31 mouse cellular contexts compared by ENCODE assay signal in genomic region chr13:73131270-73131669, GRCm38 (mm10).
DNase-seq lines count a peak whose midpoint lies in the region; ATAC-seq and TF ChIP-seq lines count a peak whose summit lies in the region.
"Had no signal": no experiment of that assay in that cellular context is flagged by ENCODE, and none has a peak within 500 bp of the region (broad histone marks: within the 10 kb centered on the region; RNA-seq: fewer than 3 reads in every experiment).

No protein-coding gene starts in this region.

- no peak for TF ChIP-seq POLR2A in kidney, adult 2 months (IDR thresholded peaks at IDR 0.05; ENCODE audit: low read depth, low read length)

- H3K9ac ChIP-seq in kidney, embryonic 16.5 days (replicated peaks; ENCODE audit: low read length) = no peak overlapping the region
- H3K9ac ChIP-seq: embryonic facial prominence, embryonic 15.5 days; forebrain, embryonic 12.5 days; heart, embryonic 15.5 days; hindbrain, embryonic 12.5 days; intestine, embryonic 15.5 days; liver, embryonic 14.5 days; lung, embryonic 14.5 days; midbrain, embryonic 13.5 days; neural tube, embryonic 15.5 days had no signal

- no peak overlapping the region for H3K27ac ChIP-seq in kidney, adult 2 months (ENCODE audit: insufficient read depth, low read depth, low read length)
- 0 out of 2 replicates have a peak overlapping the region, but pooled peaks have one; percentile 33 for H3K27ac ChIP-seq in kidney, embryonic 16.5 days (ENCODE audit: low read length)
- H3K27ac ChIP-seq: embryonic facial prominence, embryonic 15.5 days; forebrain, embryonic 12.5 days; heart, embryonic 10.5 days; heart, embryonic 15.5 days; hindbrain, embryonic 12.5 days; hindbrain, postnatal 0 days; intestine, embryonic 15.5 days; liver, embryonic 14.5 days; midbrain, embryonic 13.5 days; neural tube, embryonic 15.5 days had no signal

- ATAC-seq in kidney, embryonic 16.5 days (ENCODE audit: low FRiP score, low TSS enrichment) = 0 out of 2 replicates have a peak, but pooled peaks have one; percentile 31
- ATAC-seq: activated CD4-positive, CD25-positive, alpha-beta regulatory T cell, adult 4 months; hindbrain, postnatal 0 days; intestine, embryonic 15.5 days; midbrain, embryonic 13.5 days had no signal

- intact Hi-C loops in heart, postnatal 36 days (cut with DNase I) = no loop called here

- no peak for TF ChIP-seq CTCF in kidney, adult 2 months (conservative IDR thresholded peaks at IDR 0.05; ENCODE audit: insufficient read depth, insufficient read length, low read depth, low read length)

- no peak overlapping the region for H3K4me3 ChIP-seq in kidney, adult 2 months (ENCODE audit: insufficient read depth, low read depth, low read length)
- H3K4me3 ChIP-seq in kidney, embryonic 16.5 days (ENCODE audit: low read length) = no peak overlapping the region
- H3K4me3 ChIP-seq: embryonic facial prominence, embryonic 15.5 days; forebrain, embryonic 12.5 days; heart, embryonic 10.5 days; heart, embryonic 15.5 days; hindbrain, embryonic 12.5 days; intestine, embryonic 15.5 days; midbrain, embryonic 13.5 days; neural tube, embryonic 15.5 days had no signal

- H3K4me1 ChIP-seq in kidney, adult 2 months (ENCODE audit: control insufficient read depth, insufficient read depth, low read length) = peaks cover 4% of the 10 kb centered on the region; the same call in 1 of the 2 replicates
- H3K4me1 ChIP-seq in kidney, embryonic 16.5 days (ENCODE audit: insufficient read depth, low read length) = peaks cover 8% of the 10 kb centered on the region; the same call in 1 of the 2 replicates
- H3K4me1 ChIP-seq: forebrain, embryonic 12.5 days; heart, embryonic 10.5 days; heart, embryonic 15.5 days; hindbrain, embryonic 12.5 days; intestine, embryonic 15.5 days; midbrain, embryonic 13.5 days; neural tube, embryonic 15.5 days had no signal

- no peaks in the 10 kb centered on the region for H3K36me3 ChIP-seq in kidney, adult 2 months (ENCODE audit: control insufficient read depth, insufficient read depth, low read length)
- no peaks in the 10 kb centered on the region for H3K36me3 ChIP-seq in kidney, embryonic 16.5 days (ENCODE audit: insufficient read depth, low read length)
- H3K36me3 ChIP-seq: embryonic facial prominence, embryonic 15.5 days; forebrain, embryonic 12.5 days; heart, embryonic 10.5 days; heart, embryonic 15.5 days; hindbrain, embryonic 12.5 days; intestine, embryonic 15.5 days; midbrain, embryonic 13.5 days; neural tube, embryonic 15.5 days had no signal

- H3K9me3 ChIP-seq in kidney, embryonic 16.5 days (ENCODE audit: low read length) = no peaks in the 10 kb centered on the region
- H3K9me3 ChIP-seq: embryonic facial prominence, embryonic 15.5 days; forebrain, embryonic 12.5 days; heart, embryonic 10.5 days; heart, embryonic 15.5 days; hindbrain, embryonic 12.5 days; intestine, embryonic 15.5 days; midbrain, embryonic 13.5 days; neural tube, embryonic 15.5 days had no signal

- H3K27me3 ChIP-seq in kidney, adult 2 months (replicated peaks; ENCODE audit: control insufficient read depth, insufficient read depth, low read length) = no peaks in the 10 kb centered on the region
- no peaks in the 10 kb centered on the region for H3K27me3 ChIP-seq in kidney, embryonic 16.5 days (ENCODE audit: insufficient read depth, low read length)
- H3K27me3 ChIP-seq: embryonic facial prominence, embryonic 15.5 days; intestine, embryonic 15.5 days had no signal

- DNase-seq in embryo, embryonic 10 days (ENCODE audit: low spot score) = peak; percentile 43
- DNase-seq in embryo, embryonic 9.5 days (ENCODE audit: extremely low spot score) = no peak
- DNase-seq in kidney, adult 2 months = peak; percentile 61
- DNase-seq in mesoderm, embryonic 11.5 days (ENCODE audit: low read depth, low spot score) = peak; percentile 41
- no peak for DNase-seq in layer of hippocampus, adult 8-10 months (ENCODE audit: low spot score in 2 of 2)
- no peak for DNase-seq in heart, postnatal 36 days
- no peak for DNase-seq in left cerebral cortex, adult 8-10 months (ENCODE audit: low spot score in 2 of 2)
- DNase-seq: adrenal gland, adult 2 months; adrenal gland, postnatal 36 days; cerebellum, adult 18-20 months; cerebellum, postnatal 14 days; gastrocnemius, postnatal 25 days; layer of hippocampus, adult 9-11 months; liver; lung, embryonic 14.5 days; lung, postnatal 14 days; retina, postnatal 1 day; right cerebral cortex, postnatal 14 days; thymus, postnatal 25 days had no signal

- WGBS in kidney, adult 2 months = 18% methylated on average over 6 of the region's 6 CpGs
- 9% methylated on average over 6 of the region's 6 CpGs for WGBS in kidney, embryonic 16.5 days

- no peak overlapping the region for H3K4me2 ChIP-seq in kidney, embryonic 16.5 days (replicated peaks; ENCODE audit: low read depth, low read length)
- H3K4me2 ChIP-seq: embryonic facial prominence, embryonic 15.5 days; forebrain, embryonic 12.5 days; heart, embryonic 15.5 days; hindbrain, embryonic 12.5 days; intestine, embryonic 15.5 days; lung, embryonic 14.5 days; midbrain, embryonic 13.5 days; neural tube, embryonic 15.5 days had no signal

Comparison
In these comparisons a context has a peak if more than half of its experiments do, and no peak if none do; other contexts are left out.
1. DNase-seq: peak in embryo, embryonic 10 days (single experiment), kidney, adult 2 months (single experiment) and mesoderm, embryonic 11.5 days (single experiment); none in embryo, embryonic 9.5 days (single experiment), layer of hippocampus, adult 8-10 months (0 of 2), heart, postnatal 36 days (0 of 2) and left cerebral cortex, adult 8-10 months (0 of 2).